Mouse (Mus musculus) heart, adult 2 months (tissue): ENCODE measurements around the gene Dpf3.
A peak's percentile ranks its signal among the peaks of the same experiment; 100 is the strongest.

Experiments
- CTCF ChIP-seq: fragments of 200-600 bp; IDR thresholded peaks from 2 replicates; pipeline ENCODE4 v1.8.1; 2022; ENCODE audit warnings: antibody characterized with exemption, mild to moderate bottlenecking, moderate library complexity
- EP300 ChIP-seq: fragments of 200-500 bp; IDR thresholded peaks from 2 replicates; pipeline ENCODE4 v1.6.1; 2011; ENCODE audit warnings: low read depth, low read length, control low read depth; ENCODE audit not compliant: insufficient read depth

- TF ChIP-seq CTCF (no peak), EP300 (0 out of 2 replicates have a peak, but pooled peaks have one; percentile 35)
These were observed at the start of gene Dpf3 for GRCm38 (mm10) chr12:83487476-83487991.
